Mouse (Mus musculus) CH12.LX (cell line): ENCODE data around the gene Col5a1. TPM values are rescaled to one million over a fixed set of nuclear protein-coding genes. Genes with fewer than 3 reads are reported as not detected.

Source experiments
- DNase-seq: peaks from one replicate; pipeline ENCODE4 v3.0.0-alpha.2; 2013; ENCODE audit errors: extremely low read depth
- H3K27ac ChIP-seq: 2 replicates; pipeline ENCODE4 v1.5.1; 2012; ENCODE audit warnings: low read depth, mild to moderate bottlenecking, control low read depth, moderate library complexity; ENCODE audit not compliant: insufficient read depth
- H3K27me3 ChIP-seq: replicated peaks from 2 replicates; pipeline ENCODE3; 2012; ENCODE audit warnings: inconsistent platforms
- H3K36me3 ChIP-seq, 2 experiments: replicated peaks in 1 of 2; 2 replicates each; pipeline versions ENCODE3 to v1.6.1; 2012; ENCODE audit warnings: inconsistent platforms in 1 of 2, low read length in 1 of 2, mild to moderate bottlenecking in 1 of 2, mixed read lengths in 1 of 2, moderate library complexity in 1 of 2; ENCODE audit not compliant: control insufficient read depth in 1 of 2, insufficient read depth in 1 of 2
- H3K4me1 ChIP-seq, 2 experiments: 2 replicates each; pipeline ENCODE4 v1.6.1; 2012; ENCODE audit warnings: inconsistent platforms in 1 of 2, moderate library complexity in 1 of 2; ENCODE audit not compliant: insufficient read depth in 2 of 2, control insufficient read depth in 1 of 2
- H3K4me2 ChIP-seq: 2 replicates; pipeline ENCODE4 v1.6.1; 2012; ENCODE audit warnings: low read depth, mild to moderate bottlenecking, control low read depth; ENCODE audit not compliant: poor library complexity, insufficient read depth, severe bottlenecking
- H3K4me3 ChIP-seq, 3 experiments: fragments of 150-350 bp in 1 of 3; sonication (generic) in 1 of 3; replicated peaks in 1 of 3; 2 replicates each; pipeline versions ENCODE3 to v1.5.1; 2011 to 2012; ENCODE audit warnings: low read depth in 2 of 3, low read length in 2 of 3, mild to moderate bottlenecking in 2 of 3, moderate library complexity in 2 of 3, control low read depth in 1 of 3, improper control_type of control experiment in 1 of 3, inconsistent platforms in 1 of 3, mixed read lengths in 1 of 3; ENCODE audit not compliant: poor library complexity in 1 of 3
- H3K79me2 ChIP-seq: replicated peaks from 2 replicates; pipeline ENCODE4 v1.6.1; 2012; ENCODE audit warnings: mild to moderate bottlenecking, moderate library complexity; ENCODE audit not compliant: control insufficient read depth, poor library complexity, insufficient read depth, severe bottlenecking; ENCODE audit errors: extremely low read depth
- H3K9ac ChIP-seq: 2 replicates; pipeline ENCODE4 v1.6.1; 2012; ENCODE audit warnings: low read depth, mild to moderate bottlenecking, control low read depth, moderate library complexity; ENCODE audit not compliant: insufficient read depth
- H3K9me3 ChIP-seq: replicated peaks from 2 replicates; pipeline ENCODE3; 2012; ENCODE audit warnings: low read length, inconsistent platforms, mixed read lengths
- CHD1 ChIP-seq: IDR thresholded peaks from 2 replicates; pipeline ENCODE4 v1.6.1; 2012; ENCODE audit warnings: low read depth, low read length, improper control_type of control experiment, inconsistent platforms
- CTCF ChIP-seq, 2 experiments: IDR thresholded peaks in 1 of 2; conservative IDR thresholded peaks in 1 of 2; 2 replicates each; pipeline ENCODE4 v1.5.1; 2011 to 2012; ENCODE audit warnings: low read depth in 2 of 2, low read length in 2 of 2, improper control_type of control experiment in 1 of 2, inconsistent platforms in 1 of 2, mild to moderate bottlenecking in 1 of 2, moderate library complexity in 1 of 2
- E2F4 ChIP-seq: IDR thresholded peaks from 2 replicates; pipeline ENCODE4 v1.6.1; 2011; ENCODE audit warnings: low read depth, low read length, improper control_type of control experiment; ENCODE audit not compliant: insufficient replicate concordance
- ELF1 ChIP-seq: IDR thresholded peaks from 2 replicates; pipeline ENCODE4 v1.6.1; 2014; ENCODE audit warnings: low read depth, mild to moderate bottlenecking, inconsistent platforms, low read length, improper control_type of control experiment
- EP300 ChIP-seq: IDR thresholded peaks from 2 replicates; pipeline ENCODE4 v1.6.1; 2011; ENCODE audit warnings: low read length, improper control_type of control experiment
- GABPA ChIP-seq: IDR thresholded peaks from 2 replicates; pipeline ENCODE4 v1.6.1; 2012; ENCODE audit warnings: low read depth, low read length, improper control_type of control experiment, inconsistent platforms; ENCODE audit not compliant: insufficient replicate concordance
- HCFC1 ChIP-seq: IDR thresholded peaks from 2 replicates; pipeline ENCODE4 v1.6.1; 2012; ENCODE audit warnings: low read depth, mild to moderate bottlenecking, inconsistent platforms, low read length, improper control_type of control experiment
- IRF4 ChIP-seq: IDR thresholded peaks from 2 replicates; pipeline ENCODE4 v1.6.1; 2014; ENCODE audit warnings: low read depth, mild to moderate bottlenecking, inconsistent platforms, low read length, improper control_type of control experiment
- JUN ChIP-seq: IDR thresholded peaks from 2 replicates; pipeline ENCODE4 v1.6.1; 2011; ENCODE audit warnings: low read depth, mild to moderate bottlenecking, low read length, improper control_type of control experiment, moderate library complexity; ENCODE audit not compliant: insufficient read depth
- KAT2A ChIP-seq: IDR thresholded peaks from 2 replicates; pipeline ENCODE4 v1.6.1; 2012; ENCODE audit warnings: low read length, improper control_type of control experiment, inconsistent platforms; ENCODE audit not compliant: insufficient replicate concordance
- MAX ChIP-seq: IDR thresholded peaks from 2 replicates; pipeline ENCODE4 v1.6.1; 2011; ENCODE audit warnings: low read length, improper control_type of control experiment
- MAZ ChIP-seq: IDR thresholded peaks from 2 replicates; pipeline ENCODE4 v1.6.1; 2012; ENCODE audit warnings: low read depth, mild to moderate bottlenecking, inconsistent platforms, low read length, improper control_type of control experiment, moderate library complexity
- MEF2A ChIP-seq: IDR thresholded peaks from 2 replicates; pipeline ENCODE4 v1.6.1; 2014; ENCODE audit warnings: low read depth, mild to moderate bottlenecking, inconsistent platforms, low read length, improper control_type of control experiment, borderline replicate concordance
- MXI1 ChIP-seq: IDR thresholded peaks from 2 replicates; pipeline ENCODE4 v1.6.1; 2011; ENCODE audit warnings: mild to moderate bottlenecking, low read depth, low read length, improper control_type of control experiment
- NELFE ChIP-seq: IDR thresholded peaks from 2 replicates; pipeline ENCODE4 v1.6.1; 2011; ENCODE audit warnings: low read depth, low read length, improper control_type of control experiment
- POLR2AphosphoS2 ChIP-seq: IDR thresholded peaks from 2 replicates; pipeline ENCODE4 v1.6.1; 2011; ENCODE audit warnings: low read depth, low read length, improper control_type of control experiment
- RAD21 ChIP-seq: IDR thresholded peaks from 2 replicates; pipeline ENCODE4 v1.6.1; 2011; ENCODE audit warnings: low read depth, mild to moderate bottlenecking, low read length, improper control_type of control experiment, moderate library complexity
- RCOR1 ChIP-seq: conservative IDR thresholded peaks from 2 replicates; pipeline ENCODE4 v1.6.1; 2012; ENCODE audit warnings: low read depth, mild to moderate bottlenecking, inconsistent platforms, low read length, improper control_type of control experiment
- SIN3A ChIP-seq: IDR thresholded peaks from 2 replicates; pipeline ENCODE4 v1.6.1; 2012; ENCODE audit warnings: low read length, improper control_type of control experiment, inconsistent platforms
- SMC3 ChIP-seq: IDR thresholded peaks from 2 replicates; pipeline ENCODE4 v1.6.1; 2011; ENCODE audit warnings: low read depth, low read length, improper control_type of control experiment
- UBTF ChIP-seq: IDR thresholded peaks from 2 replicates; pipeline ENCODE4 v1.6.1; 2012; ENCODE audit warnings: low read depth, mild to moderate bottlenecking, inconsistent platforms, low read length, improper control_type of control experiment, moderate library complexity
- USF1 ChIP-seq: IDR thresholded peaks from 2 replicates; pipeline ENCODE4 v1.6.1; 2014; ENCODE audit warnings: low read depth, mild to moderate bottlenecking, inconsistent platforms, low read length, improper control_type of control experiment
- ZKSCAN1 ChIP-seq: IDR thresholded peaks from 2 replicates; pipeline ENCODE4 v1.6.1; 2012; ENCODE audit warnings: low read depth, inconsistent platforms, low read length, improper control_type of control experiment, borderline replicate concordance
- ZMIZ1 ChIP-seq: IDR thresholded peaks from 2 replicates; pipeline ENCODE4 v1.6.1; 2012; ENCODE audit warnings: low read depth, mild to moderate bottlenecking, inconsistent platforms, low read length, improper control_type of control experiment
- dilution Hi-C: fragments of 300-500 bp; cut with MboI; formaldehyde crosslinking; loops from 2 replicates; pipeline ENCODE4 v1.14.3; 2020; ENCODE audit warnings: low sequenced_read_pairs; ENCODE audit not compliant: extremely low pct_unique_long_range_greater_than_20kb, extremely low pct_ligation_motif_present
- in situ Hi-C: fragments of 300-500 bp; cut with MboI; formaldehyde crosslinking; loops from 3 replicates; pipeline ENCODE4 v1.14.3; 2019; ENCODE audit warnings: low sequenced_read_pairs, low pct_ligation_motif_present, low pct_unique_long_range_greater_than_20kb, mixed read lengths
- polyA plus RNA-seq: library from polyadenylated mRNA; unstranded; fragments of >175 nt; gene quantifications from 2 replicates; pipeline ENCODE4 v1.2.1, GENCODE M21; 2012; ENCODE audit warnings: low read depth; ENCODE audit not compliant: insufficient read length
- total RNA-seq, 2 experiments: library from RNA; depleted of rRNA; stranded (reverse); fragments of 300-350 nt in 1 of 2; fragments of >200 nt in 1 of 2; gene quantifications; 2 replicates each; pipeline ENCODE4 v1.2.3; 2012 to 2014

Gene Col5a1
- total and polyA plus RNA-seq, 3 experiments: 0.04 TPM; not detected in 2

DNA sequence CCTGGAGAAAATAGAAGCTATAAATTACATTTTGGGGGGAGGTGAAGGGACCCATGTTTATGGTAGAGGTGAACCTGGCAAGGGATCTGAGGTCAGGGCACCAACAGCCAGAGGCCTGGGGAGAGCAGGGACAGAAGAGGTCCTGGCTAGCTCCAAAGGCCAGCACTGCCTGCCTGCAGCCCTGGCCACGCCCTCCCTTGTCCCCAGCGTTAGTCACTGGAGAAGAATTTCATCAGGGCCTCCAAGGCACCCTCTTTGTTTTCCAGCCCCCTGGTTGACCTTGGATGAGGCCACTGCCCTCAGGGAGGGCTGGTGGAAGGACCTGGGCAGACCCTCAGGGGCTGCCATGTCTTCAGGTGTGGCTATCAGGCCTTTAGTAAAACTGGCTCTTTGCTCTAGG lies 30.1 kb downstream of the Col5a1 start:
- in situ Hi-C loops: no loop called here
- no peak overlapping the region for H3K4me2 ChIP-seq
- peaks cover 93% of the 10 kb centered on the region for H3K27me3 ChIP-seq
- peaks cover 5% of the 10 kb centered on the region for H3K9me3 ChIP-seq
- H3K79me2 ChIP-seq: no peaks in the 10 kb centered on the region
- H3K4me1 ChIP-seq: no peaks in the 10 kb centered on the region
- TF ChIP-seq E2F4 (no peak), RAD21 (no peak), MXI1 (no peak), SMC3 (no peak), ZMIZ1 (no peak), MEF2A (no peak), KAT2A (no peak), JUN (no peak), UBTF (no peak), ZKSCAN1 (no peak), POLR2AphosphoS2 (no peak), ELF1 (no peak), EP300 (no peak), CTCF (conservative IDR thresholded peaks at IDR 0.05 in 1 of 2, IDR thresholded peaks at IDR 0.05 in 1 of 2; ENCODE audit: low read depth in 2 of 2, low read length in 2 of 2) (no peak), MAX (no peak), NELFE (no peak), RCOR1 (no peak), SIN3A (no peak), MAZ (no peak), HCFC1 (no peak)
- dilution Hi-C loops: no loop called here
- no peak overlapping the region for H3K27ac ChIP-seq
- no peaks in the 10 kb centered on the region for H3K36me3 ChIP-seq
- no peak overlapping the region for H3K4me3 ChIP-seq
- DNase-seq: no peak
- H3K9ac ChIP-seq: no peak overlapping the region

DNA sequence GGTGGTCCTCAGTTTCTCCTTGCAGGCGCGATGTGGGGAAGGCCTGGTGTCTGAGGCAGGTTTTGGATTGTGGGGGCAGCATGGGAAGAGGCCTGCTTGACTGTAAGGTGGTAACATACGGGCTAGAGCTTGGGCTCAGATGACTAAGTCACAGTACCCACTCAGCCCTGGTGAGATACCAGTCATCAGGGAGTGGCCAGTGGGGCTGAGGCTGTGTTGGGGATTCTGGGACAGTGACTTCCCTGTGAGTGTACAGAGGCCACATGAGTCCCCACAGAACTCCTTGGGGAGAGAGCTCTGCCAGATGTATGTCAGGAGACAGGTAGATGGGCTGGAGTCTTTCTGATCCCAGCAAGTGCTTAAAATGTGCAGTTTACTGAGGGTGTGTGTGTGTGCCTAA lies 31.0 kb downstream of the Col5a1 start:
- peaks cover 5% of the 10 kb centered on the region for H3K9me3 ChIP-seq
- H3K4me2 ChIP-seq: no peak overlapping the region
- TF ChIP-seq IRF4: no peak
- no peak for TF ChIP-seq CHD1
- TF ChIP-seq USF1: no peak
- TF ChIP-seq JUN: no peak
- no peak for TF ChIP-seq GABPA
- TF ChIP-seq ZKSCAN1: no peak
- TF ChIP-seq POLR2AphosphoS2: no peak
- no peak for TF ChIP-seq RCOR1
- in situ Hi-C loops: no loop called here
- dilution Hi-C loops: no loop called here
- H3K4me1 ChIP-seq: no peaks in the 10 kb centered on the region
- H3K79me2 ChIP-seq: no peaks in the 10 kb centered on the region
- no peak overlapping the region for H3K9ac ChIP-seq
- no peak overlapping the region for H3K4me3 ChIP-seq
- DNase-seq: no peak
- H3K27me3 ChIP-seq: peaks cover 94% of the 10 kb centered on the region
- H3K36me3 ChIP-seq: no peaks in the 10 kb centered on the region
- H3K27ac ChIP-seq: no peak overlapping the region
